Mouse (Mus musculus): ENCODE measurements around the gene Rab4a.

- no peak for TF ChIP-seq POLR2A (IDR thresholded peaks at IDR 0.05; ENCODE audit: insufficient read depth, low read depth, low read length)
- TF ChIP-seq CTCF (IDR thresholded peaks at IDR 0.05), result no peak
Observed at GRCm38 (mm10) chr8:123815325-123815724, 9.5 kb downstream of the Rab4a start.
